ENCODE assay signal across 9 mouse cellular contexts in genomic region chr4:136696381-136696925, GRCm38 (mm10).
A peak's percentile ranks its signal among the peaks of the same experiment; 100 is the strongest.
DNase-seq lines count a peak whose midpoint lies in the region; ATAC-seq and TF ChIP-seq lines count a peak whose summit lies in the region.
"Had no signal": no experiment of that assay in that cellular context is flagged by ENCODE, and none has a peak within 500 bp of the region (broad histone marks: within the 10 kb centered on the region; RNA-seq: fewer than 3 reads in every experiment).

No protein-coding gene starts in this region.

- peak; percentile 75 for DNase-seq in hindbrain, embryonic 10.5 days (ENCODE audit: low spot score)
- peak; percentile 33 for DNase-seq in WW6 (ENCODE audit: low read depth, low spot score)
- peak; percentile 81 to 82 for DNase-seq in cerebellum, postnatal 25 days
- DNase-seq in gastrocnemius, postnatal 36 days, result peak; percentile 32 to 34
- DNase-seq in layer of hippocampus, adult 2 months (ENCODE audit: low spot score in 2 of 2), result peak; percentile 16 to 71
- DNase-seq in lung, postnatal 4 days, result peak; percentile 45 to 73
- DNase-seq in stomach, postnatal 0 days (ENCODE audit: low spot score), result peak; percentile 74

- peak; percentile 99 for TF ChIP-seq CTCF in layer of hippocampus, adult 2 months (conservative IDR thresholded peaks at IDR 0.05)
- TF ChIP-seq CTCF in stomach, postnatal 0 days (IDR thresholded peaks at IDR 0.05; ENCODE audit: low read depth), result peak; percentile 98

- no peak overlapping the region for H3K9ac ChIP-seq in hindbrain, embryonic 13.5 days
- no peak overlapping the region for H3K9ac ChIP-seq in stomach, postnatal 0 days (ENCODE audit: low read length)
- H3K9ac ChIP-seq: embryonic facial prominence, embryonic 12.5 days had no signal

- intact Hi-C loops in gastrocnemius, postnatal 36 days (cut with DNase I), result no loop called here

- no peak for TF ChIP-seq EP300 in stomach, postnatal 0 days (optimal IDR thresholded peaks at IDR 0.05)

- peaks cover 43% of the 10 kb centered on the region for H3K4me1 ChIP-seq in hindbrain, embryonic 10.5 days (replicated peaks)
- peaks cover 31% of the 10 kb centered on the region for H3K4me1 ChIP-seq in hindbrain, embryonic 13.5 days (replicated peaks)
- H3K4me1 ChIP-seq in stomach, postnatal 0 days (replicated peaks; ENCODE audit: control insufficient read depth, insufficient read depth), result no peaks in the 10 kb centered on the region

- WGBS in hindbrain, embryonic 10.5 days, result 24% methylated on average over 5 of the region's 5 CpGs
- 27% methylated on average over 5 of the region's 5 CpGs for WGBS in hindbrain, embryonic 13.5 days
- WGBS in stomach, postnatal 0 days, result 20% methylated on average over 5 of the region's 5 CpGs

- no peak overlapping the region for H3K4me3 ChIP-seq in hindbrain, embryonic 10.5 days
- H3K4me3 ChIP-seq in hindbrain, embryonic 13.5 days, result no peak overlapping the region
- no peak overlapping the region for H3K4me3 ChIP-seq in layer of hippocampus, adult 2 months
- no peak overlapping the region for H3K4me3 ChIP-seq in stomach, postnatal 0 days (ENCODE audit: low read depth, low read length)
- H3K4me3 ChIP-seq: embryonic facial prominence, embryonic 12.5 days had no signal

- no peak for ATAC-seq in hindbrain, embryonic 13.5 days (ENCODE audit: low FRiP score)
- peak; percentile 32; the same call in 1 of the 2 replicates for ATAC-seq in stomach, postnatal 0 days (ENCODE audit: low FRiP score, low TSS enrichment)

- 0 out of 2 replicates have a peak, but pooled peaks cover 3% of the 10 kb centered on the region for H3K9me3 ChIP-seq in hindbrain, embryonic 10.5 days
- no peaks in the 10 kb centered on the region for H3K9me3 ChIP-seq in hindbrain, embryonic 13.5 days
- H3K9me3 ChIP-seq in stomach, postnatal 0 days (ENCODE audit: control insufficient read depth, low read length), result no peaks in the 10 kb centered on the region

- H3K36me3 ChIP-seq in hindbrain, embryonic 10.5 days, result peaks cover 47% of the 10 kb centered on the region
- peaks cover 44% of the 10 kb centered on the region for H3K36me3 ChIP-seq in hindbrain, embryonic 13.5 days
- H3K36me3 ChIP-seq in stomach, postnatal 0 days (ENCODE audit: control insufficient read depth, insufficient read depth, low read length), result no peaks in the 10 kb centered on the region; the same call in none of the 2 replicates

- H3K4me2 ChIP-seq in hindbrain, embryonic 13.5 days, result no peak overlapping the region
- H3K4me2 ChIP-seq in stomach, postnatal 0 days (replicated peaks; ENCODE audit: low read depth), result no peak overlapping the region
- H3K4me2 ChIP-seq: embryonic facial prominence, embryonic 12.5 days had no signal

- H3K27me3 ChIP-seq in hindbrain, embryonic 10.5 days (ENCODE audit: insufficient read depth, poor library complexity, severe bottlenecking), result no peaks in the 10 kb centered on the region
- H3K27me3 ChIP-seq in hindbrain, embryonic 13.5 days, result no peaks in the 10 kb centered on the region
- H3K27me3 ChIP-seq in stomach, postnatal 0 days (ENCODE audit: control insufficient read depth, insufficient read depth, low read length), result no peaks in the 10 kb centered on the region
- H3K27me3 ChIP-seq: embryonic facial prominence, embryonic 12.5 days had no signal

- 0 out of 2 replicates have a peak overlapping the region, but pooled peaks have one; percentile 17 for H3K27ac ChIP-seq in hindbrain, embryonic 10.5 days
- H3K27ac ChIP-seq in hindbrain, embryonic 13.5 days, result no peak overlapping the region
- H3K27ac ChIP-seq in layer of hippocampus, adult 2 months, result no peak overlapping the region
- H3K27ac ChIP-seq in stomach, postnatal 0 days (replicated peaks), result no peak overlapping the region
- H3K27ac ChIP-seq: embryonic facial prominence, embryonic 12.5 days had no signal
